Mouse (Mus musculus) cerebellum, adult 9-11 months (tissue): Measurements from ENCODE around the gene Tshz2.
"Not testable (repeated sequence)": the region's sequence is repeated elsewhere in the genome, so short reads cannot be mapped to it uniquely, and the experiment has no call there.

Experiments used
- DNase-seq: peaks from one replicate; pipeline ENCODE4 v3.0.0; 2022

Tshz2 gene

DNA sequence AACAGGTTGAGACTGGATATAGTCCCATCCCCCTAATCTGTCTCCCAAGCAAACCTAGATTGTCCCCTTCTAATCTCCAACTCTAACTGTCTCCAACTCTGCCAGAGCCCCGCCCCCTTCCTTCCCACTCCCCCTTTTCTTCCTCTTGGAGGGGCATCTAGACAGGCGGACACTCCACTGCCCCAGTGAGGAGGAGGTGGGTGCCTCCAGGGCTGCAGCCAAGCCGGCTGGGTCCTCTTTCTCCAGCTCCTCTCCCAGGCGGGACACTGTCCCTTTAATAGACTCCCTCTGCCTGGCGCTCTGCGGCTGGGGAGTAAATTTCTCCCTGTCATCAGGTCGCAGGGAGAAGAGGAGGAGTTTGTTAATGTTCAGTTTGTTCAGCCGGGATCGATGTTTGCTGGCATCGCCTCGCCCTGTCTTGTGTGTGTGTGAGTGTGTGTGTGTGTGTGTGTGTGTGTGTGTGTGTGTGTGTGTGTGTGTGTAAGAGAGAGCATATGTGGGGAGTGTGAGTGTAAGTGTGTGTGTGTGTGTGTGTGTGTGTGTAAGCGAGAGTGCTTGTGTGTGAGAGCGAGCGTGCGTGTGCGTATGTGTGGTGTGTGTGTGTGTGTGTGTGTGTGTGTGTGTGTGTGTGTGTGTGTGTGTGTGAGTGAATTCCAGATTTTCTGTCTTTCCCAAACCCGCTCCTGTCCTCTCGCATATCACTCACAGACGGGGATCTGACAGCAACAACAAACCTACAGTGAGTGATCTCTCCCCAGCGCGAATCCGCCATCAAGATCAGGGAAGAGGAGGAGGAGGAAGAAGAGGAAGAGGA lies at the start of gene Tshz2:
TSS of gene Tshz2 (plus strand) at position 676 of the 814 bp plus-strand sequence.
- no peak for DNase-seq

DNA sequence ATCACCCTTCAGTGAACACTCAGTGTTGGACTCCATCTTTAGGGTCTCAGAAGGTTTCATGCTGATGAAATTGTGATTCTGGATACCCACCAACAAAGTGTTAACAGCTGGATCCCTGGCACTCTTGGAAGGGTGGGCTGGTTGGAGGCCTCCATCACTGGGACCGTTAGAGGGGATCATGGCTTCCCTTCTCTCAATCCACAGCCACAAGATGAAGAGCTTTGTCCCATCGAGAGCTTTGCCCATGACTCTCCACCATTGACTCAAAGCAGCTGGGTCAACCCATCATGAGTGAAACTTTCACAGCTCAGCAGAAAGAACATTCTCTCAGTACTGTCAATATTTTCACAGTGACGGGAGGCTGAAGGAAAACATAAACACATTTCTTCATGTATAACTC lies 49.3 kb upstream of the Tshz2 start:
- no peak for DNase-seq

DNA sequence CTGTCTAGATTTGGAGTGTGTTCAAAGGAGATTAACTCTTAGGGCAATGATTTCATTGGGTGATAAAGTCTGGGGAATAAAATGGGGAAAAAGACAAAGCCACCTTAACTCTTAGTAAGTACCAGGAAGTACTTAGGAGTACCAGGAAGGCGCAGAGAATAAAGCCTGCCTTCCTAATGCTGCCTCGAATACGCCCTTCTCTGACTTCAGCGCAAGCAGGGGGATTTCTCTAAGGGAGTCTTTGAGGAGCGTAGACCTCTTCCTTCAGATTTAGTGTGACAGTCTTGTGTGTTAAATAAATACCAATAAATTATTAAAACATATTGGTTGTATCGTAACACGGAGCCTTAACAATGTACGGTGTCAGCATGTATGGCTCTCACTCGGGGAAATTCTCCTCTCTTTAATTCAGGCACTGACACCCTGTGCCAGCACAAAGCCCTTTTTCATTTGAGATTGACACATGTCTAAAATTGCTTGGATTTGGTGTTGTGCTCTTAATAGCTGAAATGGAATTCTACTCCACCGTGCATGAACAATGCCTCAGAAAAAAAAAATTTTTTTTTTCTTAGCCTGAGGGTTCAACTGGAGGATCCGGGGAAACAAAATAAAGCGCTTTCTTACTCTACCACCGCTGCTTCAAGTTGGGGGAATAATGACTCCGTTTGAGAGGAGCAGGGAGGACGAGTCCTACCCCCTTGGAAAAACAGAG lies 47.9 kb upstream of the Tshz2 start:
- DNase-seq: no peak

DNA sequence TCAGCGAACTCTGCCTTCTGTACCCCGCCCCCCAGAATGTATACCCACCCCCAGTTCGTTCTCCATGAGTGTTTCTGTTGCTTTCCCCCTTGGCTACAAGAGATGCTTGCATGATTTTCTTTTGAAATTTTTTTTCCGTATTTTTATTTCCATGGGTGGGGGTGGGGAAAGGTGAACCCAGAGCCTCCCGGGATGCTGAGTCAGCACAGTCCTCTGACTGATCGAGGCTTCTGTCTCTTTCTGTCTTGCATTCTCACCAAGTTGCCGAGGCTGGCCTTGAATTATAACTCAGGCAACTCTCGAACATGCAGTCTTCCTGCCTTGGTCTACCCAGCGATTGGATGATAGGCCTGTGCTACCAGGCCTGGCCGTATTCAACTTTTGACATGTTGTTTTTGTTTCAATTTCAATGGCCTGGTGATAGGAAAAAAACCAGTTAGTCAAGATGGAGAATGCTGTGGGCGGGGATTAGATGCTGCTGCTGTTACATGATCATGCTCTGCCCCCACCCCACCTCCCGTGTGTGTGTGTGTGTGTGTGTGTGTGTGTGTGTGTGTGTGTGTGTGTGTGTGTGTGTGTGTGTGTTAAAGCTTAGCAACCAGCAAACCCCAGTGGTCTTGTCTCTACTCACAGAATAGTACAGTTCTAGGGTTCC lies 47.1 kb upstream of the Tshz2 start:
- no peak for DNase-seq

DNA sequence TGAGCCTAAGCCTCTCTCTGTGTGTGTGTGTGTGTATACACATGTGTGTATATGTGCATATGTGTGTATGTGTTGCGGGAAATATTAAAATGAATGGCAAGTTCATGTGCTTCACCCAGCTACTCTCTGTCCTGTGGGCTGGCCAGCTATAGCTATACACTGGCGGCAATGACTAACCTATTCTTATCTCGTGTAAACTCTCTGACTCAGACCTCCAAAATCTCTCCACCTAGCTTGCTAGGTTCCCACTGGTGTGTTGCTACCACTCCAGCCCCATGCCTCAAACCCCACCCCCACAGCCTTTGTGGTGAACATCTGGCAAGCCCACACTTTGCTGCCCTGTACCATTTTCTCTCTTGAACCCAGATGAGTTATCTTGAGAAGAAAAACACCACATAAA lies 46.1 kb upstream of the Tshz2 start:
- DNase-seq: no peak

DNA sequence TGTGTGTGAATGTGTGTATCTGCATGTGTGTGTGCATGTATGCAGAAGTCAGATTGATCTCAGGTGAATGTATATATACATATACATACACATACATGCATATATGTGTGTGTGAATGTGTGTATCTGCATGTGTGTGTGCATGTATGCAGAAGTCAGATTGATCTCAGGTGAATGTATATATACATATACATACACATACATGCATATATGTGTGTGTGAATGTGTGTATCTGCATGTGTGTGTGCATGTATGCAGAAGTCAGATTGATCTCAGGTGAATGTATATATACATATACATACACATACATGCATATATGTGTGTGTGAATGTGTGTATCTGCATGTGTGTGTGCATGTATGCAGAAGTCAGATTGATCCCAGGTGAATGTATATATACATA lies 45.2 kb upstream of the Tshz2 start, which contains the start of gene Gm11011:
TSS of gene Gm11011 (minus strand) at position 101 of the 400 bp plus-strand sequence.
- DNase-seq: not testable (repeated sequence)

DNA sequence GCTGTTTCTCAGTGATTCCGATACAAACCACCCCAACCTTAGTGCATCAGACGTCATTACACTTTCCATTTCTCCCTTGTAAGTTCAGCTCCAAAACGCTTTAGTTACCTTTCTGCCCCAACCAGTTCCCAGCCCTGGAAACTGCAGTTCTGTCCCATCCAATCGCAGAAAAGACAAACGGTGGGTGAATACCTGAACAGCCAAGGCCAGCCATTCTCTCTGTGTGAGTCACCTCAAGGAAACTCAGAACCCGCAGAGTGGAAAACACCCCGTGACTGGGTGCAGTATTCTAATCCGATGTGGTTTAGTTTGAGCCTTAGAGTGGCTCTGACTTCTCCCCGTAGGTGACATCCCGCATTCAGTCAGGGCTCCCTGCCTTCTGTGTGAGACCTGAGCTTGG lies 43.1 kb upstream of the Tshz2 start:
- DNase-seq: no peak

DNA sequence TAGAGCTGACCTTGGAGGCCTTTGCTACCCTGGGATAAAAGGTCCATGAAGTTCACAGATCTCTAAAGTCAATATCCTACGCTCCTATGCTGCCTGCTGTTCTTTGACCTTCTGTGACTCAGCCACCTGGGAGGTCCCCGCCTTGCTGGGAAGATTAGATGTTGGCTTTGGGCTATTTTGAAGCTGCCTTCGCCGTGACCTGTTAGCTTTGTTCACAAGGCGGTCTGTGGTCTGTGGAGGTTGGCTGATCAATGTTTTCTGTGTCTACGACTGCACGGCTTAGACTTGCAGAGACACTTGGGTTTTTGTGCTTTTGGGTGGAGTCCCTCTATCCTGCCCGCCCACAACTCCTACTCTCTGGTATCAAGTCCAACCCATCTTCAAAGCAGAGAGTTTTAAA lies 42.4 kb upstream of the Tshz2 start:
- DNase-seq: no peak

DNA sequence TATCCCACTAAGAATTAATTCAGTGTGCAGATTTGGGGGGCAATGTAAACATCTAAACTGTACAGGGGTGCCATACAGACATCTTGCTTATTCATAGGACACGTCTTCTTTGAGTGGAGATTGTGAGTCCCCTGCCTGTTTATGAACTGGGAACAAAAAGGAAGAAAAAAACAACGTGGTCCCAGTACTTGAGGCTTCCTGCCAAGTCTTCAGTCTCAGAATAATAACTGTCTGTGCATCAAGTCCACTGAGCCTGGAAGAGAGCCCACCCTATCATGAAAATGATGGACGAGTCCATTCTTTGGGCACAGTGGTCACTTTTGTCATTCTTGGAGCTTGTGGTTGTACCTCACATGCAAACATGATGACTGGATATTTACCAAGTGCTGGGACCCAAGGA lies 39.1 kb upstream of the Tshz2 start:
- no peak for DNase-seq

DNA sequence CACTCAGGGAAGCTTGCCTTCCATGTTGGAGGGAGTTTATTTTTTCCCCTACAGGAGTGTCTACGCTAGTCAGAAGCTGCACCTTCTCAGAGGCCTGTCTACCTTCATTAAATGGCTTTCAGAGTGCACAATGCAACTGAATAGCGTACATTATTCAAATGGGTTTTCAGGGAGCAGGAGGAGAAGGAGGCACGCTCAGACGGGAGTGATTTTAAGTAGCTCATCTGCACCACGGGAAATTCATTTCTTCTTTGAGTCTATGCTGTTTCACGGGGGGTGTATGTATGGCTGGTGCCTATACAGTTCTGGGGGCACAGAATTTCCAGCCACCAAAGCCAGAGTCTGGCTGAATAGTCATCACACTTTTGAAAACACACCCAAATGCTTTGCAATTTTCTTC lies 35.5 kb upstream of the Tshz2 start:
- no peak for DNase-seq

DNA sequence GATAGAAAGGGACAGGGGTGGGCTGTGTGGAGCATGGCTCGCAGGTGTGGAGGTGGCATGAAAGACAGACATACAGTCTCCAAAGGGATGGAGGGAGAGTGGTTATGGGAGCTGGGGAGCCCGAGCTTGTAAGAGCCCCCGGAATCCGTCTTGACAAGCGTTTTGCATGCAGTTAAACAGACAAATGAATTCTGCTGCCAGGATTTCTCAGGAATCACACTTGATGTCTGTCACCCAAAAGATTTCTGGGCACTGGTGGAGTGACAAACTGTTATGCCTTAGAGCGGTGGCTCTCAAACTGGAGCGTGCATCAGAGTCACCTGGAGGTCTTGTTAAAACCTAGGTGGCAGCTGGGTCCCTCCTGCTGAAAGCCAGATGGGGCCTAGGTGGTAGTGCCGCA lies 34.8 kb upstream of the Tshz2 start:
- DNase-seq: no peak

DNA sequence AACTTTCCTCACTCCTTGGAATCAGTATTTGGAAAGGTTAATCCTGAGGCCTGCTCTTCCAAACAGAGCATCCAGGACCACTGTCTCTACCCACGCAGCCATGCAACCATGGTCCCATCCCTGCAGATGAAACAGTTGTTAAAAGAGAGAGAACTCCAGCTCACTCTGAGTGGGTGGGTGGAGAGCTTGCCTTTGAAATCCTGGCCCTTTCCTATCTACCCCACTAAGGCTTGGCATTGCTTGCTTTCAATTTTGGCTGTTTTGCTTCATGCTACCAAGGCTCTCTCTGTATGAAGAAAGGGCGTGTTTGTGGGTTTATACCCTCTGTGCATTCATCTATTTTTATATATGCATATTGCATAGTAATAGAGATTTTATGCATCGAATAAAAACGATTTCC lies 33.2 kb upstream of the Tshz2 start:
- DNase-seq: no peak

DNA sequence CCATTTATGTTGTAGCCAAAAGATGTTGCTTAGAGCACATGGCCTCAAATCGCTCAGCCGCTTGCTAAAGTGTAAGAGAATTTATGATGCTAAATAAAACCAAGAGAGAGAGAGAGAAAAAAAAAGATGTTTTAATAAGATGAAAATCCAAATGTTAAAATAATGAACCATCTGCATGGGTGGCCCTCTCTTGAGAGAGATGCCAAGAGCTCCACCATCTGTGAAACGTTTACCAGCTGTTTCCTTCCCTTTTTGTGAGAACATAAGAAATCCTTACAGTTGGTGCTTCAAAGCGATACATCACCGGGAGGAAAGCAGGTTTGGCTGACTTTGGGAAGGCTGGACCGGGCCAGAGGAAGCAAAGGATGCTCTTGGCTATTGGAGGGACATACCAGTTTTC lies 32.6 kb upstream of the Tshz2 start:
- DNase-seq: no peak

DNA sequence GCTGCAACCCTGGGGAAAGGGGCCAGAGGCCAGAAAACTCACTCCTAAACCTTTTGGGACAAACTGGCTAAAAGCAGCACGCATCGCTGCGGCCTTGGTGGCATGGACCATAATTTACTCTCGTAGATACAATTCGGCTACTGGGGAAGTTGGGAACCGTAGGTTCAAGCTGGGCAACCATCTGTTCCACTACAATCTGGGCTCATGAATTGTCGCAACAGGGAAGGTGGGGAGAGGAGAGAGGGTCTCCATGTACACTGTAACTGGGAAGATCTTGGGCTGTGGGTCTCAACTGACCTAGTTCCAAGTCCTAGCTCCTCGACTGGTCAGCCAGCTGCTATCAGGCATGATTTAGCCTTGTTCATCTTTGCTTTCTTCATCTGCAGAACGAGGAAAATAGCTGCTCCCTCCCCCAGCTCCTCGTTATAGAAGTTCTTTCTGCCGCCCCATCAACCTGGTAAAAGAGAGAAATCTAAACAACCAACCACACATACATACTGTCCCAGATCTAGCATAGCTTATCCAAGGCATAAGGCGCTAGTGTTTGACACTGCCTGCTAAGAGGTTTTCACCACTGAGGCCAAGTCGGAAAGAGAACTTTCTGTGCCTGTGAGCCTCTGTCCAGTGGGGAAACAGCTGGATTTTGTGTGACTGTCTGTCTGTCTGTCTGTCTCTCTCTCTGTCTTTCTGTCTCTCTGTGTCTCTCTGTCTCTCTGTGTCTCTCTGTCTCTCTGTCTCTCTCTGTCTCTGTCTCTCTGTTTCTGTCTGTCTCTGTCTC lies 25.7 kb upstream of the Tshz2 start:
- DNase-seq: no peak

DNA sequence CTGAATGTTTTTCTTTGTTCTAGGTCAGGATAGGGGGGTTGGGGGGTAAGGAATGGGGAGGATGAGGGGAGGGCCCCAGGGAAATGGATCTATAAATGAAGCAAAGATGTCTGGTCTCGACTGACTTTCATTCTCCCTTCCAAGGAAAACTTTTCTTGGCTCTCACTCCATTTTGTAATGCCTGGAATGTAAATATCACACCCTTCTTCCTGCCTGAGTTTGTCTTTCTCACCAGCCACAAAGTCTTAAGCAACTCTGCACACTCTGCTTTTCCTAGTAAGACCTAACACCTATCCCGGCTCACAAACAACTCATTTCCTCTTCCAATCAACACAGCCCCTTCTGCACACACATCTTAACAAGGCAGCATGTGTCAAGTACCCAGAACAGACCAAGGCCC lies 25.0 kb upstream of the Tshz2 start:
- no peak for DNase-seq

DNA sequence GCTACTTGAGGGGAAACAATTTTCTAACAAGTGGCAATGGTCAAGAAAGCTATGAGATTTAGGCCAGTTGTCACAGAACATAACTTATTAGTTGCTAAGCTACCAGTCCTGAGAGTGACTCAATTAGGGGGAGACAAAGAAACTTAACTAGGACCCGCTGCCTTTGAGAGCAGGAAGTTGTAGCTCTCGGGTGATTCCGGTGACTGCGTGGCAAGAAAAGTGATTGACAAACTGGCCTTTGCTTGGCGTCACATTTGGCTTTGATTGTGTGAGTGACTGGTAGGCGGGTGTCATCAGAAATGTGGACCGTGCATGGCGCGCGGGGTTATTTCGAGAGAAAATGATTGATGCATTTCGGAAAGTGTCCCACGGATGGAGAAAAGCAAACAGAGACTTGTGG lies 22.9 kb upstream of the Tshz2 start:
- no peak for DNase-seq

DNA sequence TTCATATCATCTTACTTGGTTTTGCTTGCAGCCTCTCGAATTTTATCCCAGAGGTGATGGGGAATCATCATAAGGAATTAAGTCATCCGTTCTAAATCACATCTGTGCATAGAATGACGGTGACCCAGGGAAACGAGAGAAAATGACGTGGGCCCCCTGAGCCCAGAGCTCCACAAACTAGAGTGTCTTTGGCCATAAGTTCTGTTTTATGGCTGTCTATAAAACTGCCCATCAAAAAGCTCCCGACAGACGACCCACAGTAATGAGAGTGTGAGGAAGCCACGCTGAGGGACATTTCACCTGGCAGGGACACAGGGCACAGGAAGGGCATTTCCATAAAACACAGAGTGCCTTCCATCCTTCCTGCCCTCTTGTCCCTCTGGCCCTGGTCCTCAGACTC lies 21.9 kb upstream of the Tshz2 start:
- no peak for DNase-seq

DNA sequence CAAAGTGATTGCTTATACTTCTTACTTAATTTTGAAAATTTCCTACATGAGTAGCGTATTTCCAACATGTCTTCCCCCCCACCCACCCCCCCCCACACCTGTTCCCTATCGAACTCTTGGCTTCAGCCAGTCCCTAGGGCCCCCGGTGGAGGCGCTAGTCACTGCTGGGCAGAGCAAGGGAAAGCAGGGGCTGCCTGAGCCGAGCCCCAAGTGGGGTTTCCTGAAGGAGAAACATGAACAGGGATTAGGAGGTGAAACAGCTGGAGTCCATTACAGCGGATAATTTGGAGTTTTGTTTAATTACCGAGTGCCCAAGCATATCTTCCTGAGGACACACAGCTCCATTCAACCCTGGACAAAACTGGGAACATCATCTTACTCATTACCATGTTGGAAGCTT lies 21.3 kb upstream of the Tshz2 start:
- DNase-seq: no peak

DNA sequence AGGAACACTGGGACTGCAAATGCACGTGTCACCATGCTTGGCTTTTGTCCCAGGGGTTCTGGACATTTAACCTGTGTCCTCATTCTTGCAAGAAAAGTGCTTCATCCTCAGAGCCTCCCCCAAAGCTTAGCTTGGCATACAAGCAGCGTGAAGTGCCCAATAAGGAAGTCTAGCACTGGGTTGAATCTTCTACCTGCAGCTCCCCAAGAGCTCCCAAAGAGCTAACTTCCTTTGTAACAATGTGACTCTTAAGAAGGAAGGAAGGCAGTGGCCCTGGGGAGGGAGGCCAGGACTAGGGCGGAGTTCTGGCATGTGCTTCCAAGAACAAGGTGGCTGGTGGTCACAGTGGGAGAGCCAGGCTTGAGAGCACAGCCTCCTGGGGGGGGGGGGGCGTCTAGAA lies 18.1 kb upstream of the Tshz2 start:
- DNase-seq: no peak

DNA sequence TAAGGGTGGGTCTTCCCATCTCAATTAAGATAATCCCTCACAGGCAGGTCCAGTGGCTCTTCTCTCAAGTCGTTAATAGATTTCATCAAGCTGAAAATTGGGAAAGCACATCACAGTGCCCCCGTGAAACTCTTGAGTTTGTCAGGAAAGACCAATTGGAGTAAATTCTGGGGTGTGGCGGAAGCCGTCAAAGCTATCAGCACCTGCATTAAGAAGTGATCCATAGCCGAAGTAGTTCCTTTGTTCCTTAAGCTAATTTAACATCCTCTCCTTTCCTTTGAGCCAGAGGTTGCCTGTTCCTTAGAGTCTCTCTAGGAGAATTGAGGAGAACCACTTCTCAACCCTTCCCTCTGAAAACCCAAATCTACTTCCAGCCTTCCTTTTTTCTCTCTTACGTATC lies 16.8 kb upstream of the Tshz2 start:
- no peak for DNase-seq

DNA sequence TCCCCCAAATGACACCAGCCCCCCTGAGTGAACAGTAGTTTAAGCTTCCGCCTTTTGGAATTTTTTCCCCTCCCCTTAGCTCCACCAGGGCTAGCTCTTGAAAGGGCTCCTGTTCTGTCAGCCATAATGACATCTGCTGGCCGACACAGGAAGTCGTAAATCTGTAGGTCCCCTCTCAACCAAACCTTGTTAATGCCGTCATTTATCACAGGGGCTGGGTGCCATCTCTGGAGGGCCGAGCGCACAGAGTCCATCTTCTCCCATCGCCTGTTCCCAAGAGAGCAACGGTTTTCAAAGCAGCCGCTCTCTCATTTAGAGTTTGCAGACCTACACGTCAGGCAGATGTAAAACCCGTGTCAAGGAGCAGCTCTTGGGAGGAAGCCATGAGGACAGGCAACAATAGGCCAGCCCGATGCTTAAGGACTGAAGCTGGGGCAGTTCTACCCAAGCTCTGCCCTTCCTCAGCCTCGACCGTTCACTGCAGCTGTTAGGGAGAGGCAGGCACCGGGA lies 11.6 kb upstream of the Tshz2 start:
- DNase-seq: no peak

DNA sequence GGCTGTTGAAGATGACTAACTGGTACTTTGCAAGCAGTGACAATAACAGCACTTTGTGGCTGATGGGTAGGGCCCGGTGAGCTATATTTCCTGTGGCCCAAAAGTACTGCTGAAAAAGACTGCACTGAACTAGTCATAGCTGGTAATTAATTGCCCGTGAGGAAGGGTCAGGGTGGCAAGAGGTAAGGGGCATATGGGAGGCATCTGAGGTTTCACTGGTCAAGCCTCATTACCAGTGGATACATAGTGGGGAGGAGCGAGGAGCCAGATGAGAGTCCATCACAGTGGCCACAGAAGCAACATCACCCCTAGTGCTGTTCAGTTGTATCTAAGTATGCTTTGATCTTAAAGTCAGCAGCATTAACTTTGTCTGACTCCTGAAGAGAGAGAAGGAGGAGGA lies 2.7 kb upstream of the Tshz2 start:
- no peak for DNase-seq
